Mouse (Mus musculus) small intestine, adult 10 weeks (tissue): ENCODE measurements around the gene Cd244a. TPM values are rescaled to one million over a fixed set of nuclear protein-coding genes. Genes with fewer than 3 reads are reported as not detected.

ENCODE experiments used
- polyA plus RNA-seq: library from polyadenylated mRNA; stranded (reverse); fragments of 350-450 nt; fragmentation: Illumina TruSeq; extraction: RNeasy Lipid Tissue Mini Kit (QIAGEN cat#74804); gene quantifications from one replicate; pipeline ENCODE4 v1.2.3, GENCODE M21; 2014; ENCODE audit warnings: low replicate concordance

Gene Cd244a
- 11.3 TPM for polyA plus RNA-seq

DNA sequence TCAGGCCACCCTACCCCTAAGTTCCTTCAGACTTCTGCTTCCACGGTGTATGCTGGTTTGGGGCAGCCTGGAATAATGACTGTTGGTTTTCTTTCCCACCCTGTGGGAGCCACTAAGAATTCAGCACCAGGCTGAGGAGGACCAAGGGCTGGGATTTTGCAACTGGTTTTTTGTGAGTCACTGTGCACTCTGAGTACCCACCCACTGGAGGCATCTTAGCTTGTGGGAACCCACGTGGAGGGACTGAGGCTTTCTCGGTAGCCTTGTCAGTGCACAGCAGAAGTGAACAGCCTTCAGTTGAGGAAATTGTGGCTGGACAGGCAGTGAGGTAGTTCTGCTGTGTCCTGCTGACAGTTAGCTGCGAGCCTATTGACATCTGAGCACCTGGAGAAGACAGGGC lies at the start of gene Cd244a:
Cd244a (plus strand) TSS at position 296 of the 400 bp plus-strand sequence.

DNA sequence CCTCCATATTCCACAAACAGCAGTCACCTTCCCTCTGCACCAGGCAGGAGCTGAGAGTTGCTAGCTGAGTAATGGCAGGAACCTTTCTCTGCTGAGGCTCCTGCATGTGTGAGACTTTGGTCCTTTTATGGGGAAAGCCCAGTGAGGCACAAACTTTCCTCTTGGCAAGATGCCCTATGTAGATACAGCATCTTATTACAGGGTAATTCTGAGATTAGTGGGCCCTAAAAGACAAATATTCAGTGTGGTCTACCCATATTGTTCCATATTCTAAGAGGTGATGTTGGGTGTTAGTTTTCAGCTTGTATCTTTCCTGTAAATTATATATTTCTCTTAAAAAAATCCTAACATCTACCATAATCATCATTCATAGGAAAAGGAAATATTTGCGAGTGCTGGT lies 23.8 kb upstream of the Cd244a start, which contains the start of gene Itln1:
Itln1 (minus strand) TSS at position 101 of the 400 bp plus-strand sequence.

DNA sequence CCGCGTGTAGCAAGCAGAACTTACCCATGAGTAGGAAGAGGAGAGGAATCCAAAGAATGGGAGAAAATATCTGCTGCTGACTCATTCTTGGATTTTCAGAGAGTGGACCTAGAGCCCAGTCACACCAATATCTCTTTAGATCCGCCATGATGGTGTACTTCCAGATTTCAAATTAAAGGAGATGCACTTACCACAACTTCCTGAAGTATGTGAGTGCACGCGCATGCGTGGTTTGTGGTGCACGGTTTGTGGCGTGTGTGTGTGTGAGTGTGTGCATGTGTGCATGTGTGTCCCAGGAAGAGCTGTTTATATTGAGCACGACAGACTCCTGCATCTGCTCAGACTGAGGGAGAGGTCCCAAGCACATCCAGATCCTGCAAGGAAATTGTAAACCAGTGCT lies 48.2 kb downstream of the Cd244a start, which contains the start of gene Ly9:
Ly9 (minus strand) TSS at position 235 of the 400 bp plus-strand sequence.

DNA sequence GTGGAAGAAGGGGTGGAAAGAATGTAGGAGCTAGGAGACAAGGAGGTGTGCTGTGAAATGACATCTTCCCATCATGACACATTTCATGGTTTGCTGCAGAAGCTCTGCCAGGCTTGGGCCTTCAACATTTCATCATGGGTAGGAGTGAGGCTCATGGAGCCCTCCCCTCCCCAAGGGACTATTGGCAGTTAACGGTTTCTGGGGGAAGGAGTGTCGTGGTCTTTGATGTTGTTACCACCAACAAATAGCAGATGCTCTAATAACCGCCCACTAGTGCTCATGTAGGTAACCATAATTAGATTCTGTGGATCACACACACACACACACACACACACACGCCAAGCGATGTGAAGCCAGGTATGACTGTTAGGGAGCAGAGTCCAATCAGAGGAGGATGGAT lies 93.7 kb downstream of the Cd244a start, which contains the start of gene Slamf7:
Slamf7 (minus strand) TSS at position 302 of the 400 bp plus-strand sequence.

Other genes with a start within 250 kb of the Cd244a start
- 13.8 TPM for gene Dedd, start 230.0 kb upstream of the Cd244a start, polyA plus RNA-seq
- gene Nit1, start 213.5 kb upstream of the Cd244a start, polyA plus RNA-seq = 20.1 TPM
- 12.8 TPM for gene Pfdn2, start 213.5 kb upstream of the Cd244a start, polyA plus RNA-seq
- not detected for gene Klhdc9, start 198.4 kb upstream of the Cd244a start, polyA plus RNA-seq
- not detected for gene Nectin4, start 189.1 kb upstream of the Cd244a start, polyA plus RNA-seq
- 9.9 TPM for gene Arhgap30, start 170.2 kb upstream of the Cd244a start, polyA plus RNA-seq
- not detected for gene Usf1, start 147.9 kb upstream of the Cd244a start, polyA plus RNA-seq
- gene Tstd1, start 140.3 kb upstream of the Cd244a start, polyA plus RNA-seq = 3.1 TPM
- gene F11r, start 121.7 kb upstream of the Cd244a start, polyA plus RNA-seq = 54.7 TPM
- 5.0 TPM for gene Alyref2, start 55.7 kb upstream of the Cd244a start, polyA plus RNA-seq
- gene Itln1, start 23.9 kb upstream of the Cd244a start, polyA plus RNA-seq = 397 TPM
- gene Ly9, start 48.2 kb downstream of the Cd244a start, polyA plus RNA-seq = 3.3 TPM
- gene Slamf7, start 93.8 kb downstream of the Cd244a start, polyA plus RNA-seq = 4.6 TPM
- gene Cd48, start 122.8 kb downstream of the Cd244a start, polyA plus RNA-seq = 18.9 TPM
- 0.63 TPM for gene Slamf1, start 207.9 kb downstream of the Cd244a start, polyA plus RNA-seq